Mouse (Mus musculus) right cerebral cortex, adult 2 months (tissue): Measurements from ENCODE around the gene Acox1.

ENCODE experiments used
- DNase-seq, 2 experiments: peaks; one replicate each; pipeline ENCODE4 v3.0.0; 2021 to 2022; ENCODE audit warnings: low spot score in 2 of 2

Acox1 gene

GRCm38 (mm10) chr11:116167884-116168439 lies 30.9 kb downstream of the Acox1 start, which contains the start of gene Fbf1:
Fbf1 (minus strand) TSS chr11:116168166.
- peak; percentile 98 to 99 for DNase-seq

- no peak for DNase-seq
Measured at GRCm38 (mm10) chr11:116167232-116167631, 31.6 kb downstream of the Acox1 start.

- DNase-seq, result no peak
Measured at GRCm38 (mm10) chr11:116163002-116163401, 35.8 kb downstream of the Acox1 start.

GRCm38 (mm10) chr11:116162146-116162545 lies 36.7 kb downstream of the Acox1 start:
- DNase-seq, result peak; percentile 37 to 53

GRCm38 (mm10) chr11:116161312-116161711 lies 37.5 kb downstream of the Acox1 start:
- no peak for DNase-seq

- DNase-seq, result no peak
Measured at GRCm38 (mm10) chr11:116150960-116151359, 47.9 kb downstream of the Acox1 start.

- DNase-seq, result no peak
Measured at GRCm38 (mm10) chr11:116149341-116149740, 49.5 kb downstream of the Acox1 start.

GRCm38 (mm10) chr11:116148761-116149221 lies 50.1 kb downstream of the Acox1 start:
- peak; percentile 62 to 67 for DNase-seq

GRCm38 (mm10) chr11:116146294-116146985 lies 52.4 kb downstream of the Acox1 start:
- peak; percentile 79 to 84 for DNase-seq

- DNase-seq, result no peak
Measured at GRCm38 (mm10) chr11:116145481-116146293, 53.2 kb downstream of the Acox1 start.

- no peak for DNase-seq
Measured at GRCm38 (mm10) chr11:116143468-116143867, 55.4 kb downstream of the Acox1 start.

- DNase-seq, result peak in 1 of 2 experiments; percentile 51
Measured at GRCm38 (mm10) chr11:116142211-116142991, 56.4 kb downstream of the Acox1 start.

- peak; percentile 78 to 81 for DNase-seq
Measured at GRCm38 (mm10) chr11:116138468-116139138, 60.2 kb downstream of the Acox1 start, which contains the start of gene Mrpl38. Mrpl38 (minus strand) TSS chr11:116138868.

GRCm38 (mm10) chr11:116138096-116138467 lies 60.8 kb downstream of the Acox1 start:
- no peak for DNase-seq

- no peak for DNase-seq
Measured at GRCm38 (mm10) chr11:116134171-116134570, 64.7 kb downstream of the Acox1 start.

- DNase-seq, result no peak
Measured at GRCm38 (mm10) chr11:116133497-116133896, 65.3 kb downstream of the Acox1 start.

GRCm38 (mm10) chr11:116132366-116133333 lies 66.2 kb downstream of the Acox1 start:
- no peak for DNase-seq

- DNase-seq, result no peak
Measured at GRCm38 (mm10) chr11:116131349-116132170, 67.3 kb downstream of the Acox1 start.
